In genomic region chr16:58299495-58299894, GRCm38 (mm10) we compare ENCODE assay signal across 7 mouse cellular contexts.
DNase-seq lines count a peak whose midpoint lies in the region; ATAC-seq lines count a peak whose summit lies in the region.

No protein-coding gene starts in this region.

- peak; percentile 81 for ATAC-seq in hindbrain, embryonic 13.5 days (ENCODE audit: low FRiP score)
- ATAC-seq in lung, embryonic 16.5 days (ENCODE audit: low read depth), result peak; percentile 76

- peak; percentile 14 for DNase-seq in WW6 (ENCODE audit: low read depth, low spot score)
- peak; percentile 35 for DNase-seq in cerebellum, adult 9-10 months
- DNase-seq in forelimb bud, embryonic 11.5 days (ENCODE audit: low read depth, low spot score), result peak; percentile 78
- DNase-seq in layer of hippocampus, adult 9-10 months (ENCODE audit: low spot score), result peak; percentile 40
- DNase-seq in retina, embryonic 14.5 days (ENCODE audit: low spot score), result peak; percentile 83

- H3K9me3 ChIP-seq in hindbrain, embryonic 13.5 days, result no peaks in the 10 kb centered on the region
- H3K9me3 ChIP-seq in lung, embryonic 16.5 days (ENCODE audit: control insufficient read depth, low read length), result no peaks in the 10 kb centered on the region

- H3K4me2 ChIP-seq in hindbrain, embryonic 13.5 days, result no peak overlapping the region
- H3K4me2 ChIP-seq in lung, embryonic 16.5 days (ENCODE audit: low read depth, low read length), result no peak overlapping the region

- H3K36me3 ChIP-seq in hindbrain, embryonic 13.5 days, result no peaks in the 10 kb centered on the region
- H3K36me3 ChIP-seq in lung, embryonic 16.5 days (ENCODE audit: control insufficient read depth, insufficient read depth, low read length), result no peaks in the 10 kb centered on the region

- no peaks in the 10 kb centered on the region for H3K27me3 ChIP-seq in hindbrain, embryonic 13.5 days
- H3K27me3 ChIP-seq in lung, embryonic 16.5 days (ENCODE audit: control insufficient read depth, insufficient read depth, low read depth, low read length), result no peaks in the 10 kb centered on the region

- H3K4me1 ChIP-seq in hindbrain, embryonic 13.5 days (replicated peaks), result no peaks in the 10 kb centered on the region
- H3K4me1 ChIP-seq in lung, embryonic 16.5 days (replicated peaks; ENCODE audit: control insufficient read depth, insufficient read depth, low read length), result no peaks in the 10 kb centered on the region

- H3K27ac ChIP-seq in hindbrain, embryonic 13.5 days, result no peak overlapping the region
- no peak overlapping the region for H3K27ac ChIP-seq in lung, embryonic 16.5 days (ENCODE audit: low read length)

- H3K4me3 ChIP-seq in hindbrain, embryonic 13.5 days, result no peak overlapping the region
- no peak overlapping the region for H3K4me3 ChIP-seq in lung, embryonic 16.5 days (ENCODE audit: low read length)

- H3K9ac ChIP-seq in hindbrain, embryonic 13.5 days, result no peak overlapping the region
- no peak overlapping the region for H3K9ac ChIP-seq in lung, embryonic 16.5 days (ENCODE audit: low read length)

- WGBS in hindbrain, embryonic 13.5 days, result 24% methylated on average over 4 of the region's 4 CpGs
- 13% methylated on average over 4 of the region's 4 CpGs for WGBS in lung, embryonic 16.5 days

Comparison
In these comparisons a context has a peak if more than half of its experiments do, and no peak if none do; other contexts are left out.
1. DNase-seq: peak in every context shown above with its lines; median percentile 83 in retina, embryonic 14.5 days; 78 in forelimb bud, embryonic 11.5 days; 40 in layer of hippocampus, adult 9-10 months; 35 in cerebellum, adult 9-10 months; 14 in WW6.